Mouse (Mus musculus): Measurements from ENCODE around the gene Nkrf. TPM values are rescaled to one million over a fixed set of nuclear protein-coding genes. Genes with fewer than 3 reads are reported as not detected.

The Nkrf gene
- polyA plus RNA-seq (2016; fragmentation: Nextera tagmentation; extraction: Ambion mirVana): 8.7 and 9.7 TPM in 2 replicates

DNA sequence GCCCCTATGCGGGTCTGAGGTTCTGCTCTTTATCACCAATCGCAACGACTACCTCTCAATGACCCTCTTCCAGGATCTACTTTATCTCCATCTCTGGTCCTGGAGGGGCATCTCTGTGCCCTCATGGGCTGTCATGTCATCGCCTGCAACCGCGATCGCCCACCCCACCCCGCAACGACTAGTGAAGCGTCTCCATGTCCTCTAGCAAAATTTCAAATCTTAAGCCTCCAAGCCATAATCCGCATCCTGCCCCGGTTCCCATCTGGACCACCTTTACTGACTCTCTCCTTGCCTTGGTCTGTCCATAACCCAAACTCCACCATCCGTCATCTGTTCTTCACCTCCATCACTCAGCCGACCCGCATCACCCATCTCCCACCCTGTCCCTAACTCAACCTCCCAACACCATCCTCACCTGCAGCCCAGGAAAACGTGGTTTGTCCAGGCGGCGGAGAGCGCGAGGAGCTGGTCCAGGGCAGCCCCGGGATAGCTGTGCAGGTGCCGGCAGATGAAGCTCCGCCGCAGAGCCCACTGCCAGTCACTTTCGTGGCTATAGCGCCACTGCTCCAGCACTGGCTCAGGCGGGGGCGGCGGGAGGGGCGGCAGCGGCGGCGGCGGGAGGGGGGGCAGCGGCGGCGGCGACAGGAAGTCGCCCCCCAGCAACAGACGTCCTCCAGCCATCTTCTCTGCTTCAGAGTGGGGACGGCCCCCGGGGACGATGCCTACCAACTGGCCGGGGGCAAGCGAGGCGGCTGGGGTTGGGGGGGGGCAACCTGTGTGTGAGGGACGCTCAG lies at the start of gene Nkrf:
Nkrf (minus strand) TSS at position 579 of the 794 bp plus-strand sequence.
- 31% methylated on average over 35 of the region's 47 CpGs for WGBS
- peak; percentile 72 for ATAC-seq (ENCODE audit: low FRiP score, low read depth)
- H3K9ac ChIP-seq (replicated peaks): peak within 1 kb of the TSS; percentile 79
- H3K9me3 ChIP-seq: no peaks in the 10 kb centered on the region
- peak within 1 kb of the TSS; percentile 57 for H3K4me2 ChIP-seq (replicated peaks)
- peak within 1 kb of the TSS; percentile 59 for H3K4me3 ChIP-seq
- H3K36me3 ChIP-seq: no peaks in the 10 kb centered on the region
- H3K4me1 ChIP-seq: no peaks in the 10 kb centered on the region
- no peaks in the 10 kb centered on the region for H3K27me3 ChIP-seq
- peak within 1 kb of the TSS; percentile 82 for H3K27ac ChIP-seq (replicated peaks)

GRCm38 (mm10) chrX:36941106-36941505 lies 38.4 kb upstream of the Nkrf start:
- Histone ChIP-seq H3K27ac (replicated peaks) (no peak overlapping the region), H3K4me3 (no peak overlapping the region), H3K9ac (replicated peaks) (no peak overlapping the region), H3K27me3 (no peaks in the 10 kb centered on the region), H3K4me2 (replicated peaks) (no peak overlapping the region), H3K36me3 (peaks cover 17% of the 10 kb centered on the region), H3K9me3 (no peaks in the 10 kb centered on the region), H3K4me1 (no peaks in the 10 kb centered on the region)
- WGBS: 88% methylated on average over 3 of the region's 3 CpGs
- no peak for ATAC-seq (ENCODE audit: low FRiP score, low read depth)

- H3K27me3 ChIP-seq: no peaks in the 10 kb centered on the region
- no peak for ATAC-seq (ENCODE audit: low FRiP score, low read depth)
- no peak overlapping the region for H3K27ac ChIP-seq (replicated peaks)
- no peak overlapping the region for H3K4me3 ChIP-seq
- no peaks in the 10 kb centered on the region for H3K4me1 ChIP-seq
- 82% methylated on average over 4 of the region's 4 CpGs for WGBS
- H3K9me3 ChIP-seq: no peaks in the 10 kb centered on the region
- no peak overlapping the region for H3K4me2 ChIP-seq (replicated peaks)
- no peak overlapping the region for H3K9ac ChIP-seq (replicated peaks)
- H3K36me3 ChIP-seq: peaks cover 14% of the 10 kb centered on the region
Measured at GRCm38 (mm10) chrX:36939806-36940413, 37.2 kb upstream of the Nkrf start.

DNA sequence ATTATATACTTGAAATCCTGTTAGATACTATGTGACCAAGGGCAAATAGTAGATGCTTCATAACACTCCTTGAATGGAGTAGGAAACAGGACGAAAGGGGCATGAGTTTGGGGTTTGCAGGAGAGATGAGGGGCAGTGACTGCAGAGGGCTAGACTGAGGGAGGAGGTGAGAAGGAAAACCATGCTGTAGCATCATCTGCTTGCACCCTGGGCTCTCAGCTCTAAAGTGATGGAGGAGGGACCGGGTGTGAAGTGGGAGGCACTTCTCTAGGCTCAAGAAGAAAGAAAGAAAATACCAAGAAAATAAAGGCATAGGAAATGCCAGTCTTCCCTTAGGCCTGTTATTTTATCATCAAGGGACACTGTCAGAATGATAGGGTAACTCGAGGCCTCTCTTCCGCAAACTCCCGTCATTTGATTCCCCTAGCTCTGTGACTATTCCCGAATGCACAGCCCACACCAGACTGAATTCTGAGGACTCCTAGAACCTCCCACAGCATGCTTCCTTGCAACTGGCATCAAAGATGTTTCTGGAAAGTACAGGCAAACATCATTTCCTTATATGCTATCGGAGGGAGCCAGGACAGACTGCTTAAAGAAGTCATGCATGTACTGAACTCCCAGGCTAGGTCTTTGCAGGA lies 32.7 kb upstream of the Nkrf start:
- H3K36me3 ChIP-seq: no peaks in the 10 kb centered on the region
- H3K9me3 ChIP-seq: no peaks in the 10 kb centered on the region
- no peak overlapping the region for H3K4me3 ChIP-seq
- H3K27me3 ChIP-seq: no peaks in the 10 kb centered on the region
- H3K27ac ChIP-seq (replicated peaks): no peak overlapping the region
- no peak overlapping the region for H3K9ac ChIP-seq (replicated peaks)
- no peaks in the 10 kb centered on the region for H3K4me1 ChIP-seq
- 76% methylated on average over 7 of the region's 7 CpGs for WGBS
- no peak for ATAC-seq (ENCODE audit: low FRiP score, low read depth)
- H3K4me2 ChIP-seq (replicated peaks): no peak overlapping the region

DNA sequence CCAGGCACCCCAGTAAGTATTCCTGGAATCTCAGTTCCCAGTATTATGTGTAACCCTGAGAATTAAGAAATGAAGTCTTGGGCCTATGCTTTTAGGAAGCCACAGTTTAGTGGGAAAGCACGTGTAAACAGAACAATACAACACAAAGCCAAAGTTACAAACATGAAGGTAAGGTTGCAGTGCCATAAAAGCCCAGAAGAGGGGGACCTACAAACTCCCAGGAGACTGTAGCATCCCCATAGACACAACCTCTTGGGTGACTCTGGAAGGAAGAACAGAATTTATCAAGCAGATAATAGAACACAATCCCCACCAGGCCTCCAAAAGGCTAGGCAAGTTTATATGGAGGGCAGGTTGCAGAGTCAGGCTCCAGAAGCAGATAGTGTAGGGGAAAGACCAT lies 27.9 kb upstream of the Nkrf start:
- H3K4me1 ChIP-seq: no peaks in the 10 kb centered on the region
- no peak overlapping the region for H3K4me3 ChIP-seq
- no peak overlapping the region for H3K27ac ChIP-seq (replicated peaks)

GRCm38 (mm10) chrX:36929694-36930093 lies 27.0 kb upstream of the Nkrf start:
- 78% methylated on average over 4 of the region's 4 CpGs for WGBS
- ATAC-seq (ENCODE audit: low FRiP score, low read depth): no peak
- Histone ChIP-seq H3K36me3 (no peaks in the 10 kb centered on the region), H3K9ac (replicated peaks) (no peak overlapping the region), H3K27ac (replicated peaks) (no peak overlapping the region), H3K4me1 (no peaks in the 10 kb centered on the region), H3K9me3 (no peaks in the 10 kb centered on the region), H3K4me2 (replicated peaks) (no peak overlapping the region), H3K27me3 (no peaks in the 10 kb centered on the region), H3K4me3 (no peak overlapping the region)

More for the DNA sequence above, 27.9 kb upstream of the Nkrf start:
- Histone ChIP-seq H3K27me3 (no peaks in the 10 kb centered on the region), H3K4me2 (replicated peaks) (no peak overlapping the region), H3K9me3 (no peaks in the 10 kb centered on the region), H3K9ac (replicated peaks) (no peak overlapping the region), H3K36me3 (no peaks in the 10 kb centered on the region)
- no peak for ATAC-seq (ENCODE audit: low FRiP score, low read depth)
- 56% methylated on average over 1 of the region's 1 CpGs for WGBS

DNA sequence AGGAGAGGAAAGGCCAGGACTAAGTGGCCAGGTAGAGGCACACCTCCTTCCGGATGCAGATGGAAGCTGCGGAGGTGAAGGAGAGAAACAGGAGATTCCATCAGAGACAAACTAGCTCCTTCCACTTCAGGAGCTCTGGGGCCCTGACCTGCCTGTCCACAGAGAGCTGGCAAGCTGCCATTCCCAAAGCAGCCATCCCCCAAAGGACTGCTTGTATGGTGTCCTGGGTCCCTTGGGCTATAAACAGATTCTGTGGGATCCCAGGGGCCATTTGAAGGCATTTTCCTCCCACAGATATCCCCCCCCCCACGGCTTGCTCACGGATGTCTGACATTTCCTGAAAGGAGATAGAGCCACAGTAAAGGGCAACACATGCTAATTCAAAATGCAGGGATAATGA lies 26.1 kb upstream of the Nkrf start:
- ATAC-seq (ENCODE audit: low FRiP score, low read depth): no peak
- H3K4me2 ChIP-seq (replicated peaks): no peak overlapping the region
- no peak overlapping the region for H3K27ac ChIP-seq (replicated peaks)

GRCm38 (mm10) chrX:36921346-36921745 lies 18.6 kb upstream of the Nkrf start:
- 79% methylated on average over 4 of the region's 4 CpGs for WGBS

More for the DNA sequence above, 26.1 kb upstream of the Nkrf start:
- Histone ChIP-seq H3K27me3 (no peaks in the 10 kb centered on the region), H3K9me3 (no peaks in the 10 kb centered on the region), H3K4me3 (no peak overlapping the region), H3K9ac (replicated peaks) (no peak overlapping the region), H3K36me3 (no peaks in the 10 kb centered on the region), H3K4me1 (no peaks in the 10 kb centered on the region)
- 85% methylated on average over 4 of the region's 4 CpGs for WGBS

GRCm38 (mm10) chrX:36917749-36918148 lies 15.1 kb upstream of the Nkrf start:
- ATAC-seq (ENCODE audit: low FRiP score, low read depth): no peak
- Histone ChIP-seq H3K4me1 (no peaks in the 10 kb centered on the region), H3K4me3 (no peak overlapping the region), H3K27ac (replicated peaks) (no peak overlapping the region), H3K9ac (replicated peaks) (no peak overlapping the region), H3K27me3 (no peaks in the 10 kb centered on the region), H3K36me3 (no peaks in the 10 kb centered on the region), H3K4me2 (replicated peaks) (no peak overlapping the region), H3K9me3 (no peaks in the 10 kb centered on the region)
- WGBS: 90% methylated on average over 1 of the region's 1 CpGs

More at GRCm38 (mm10) chrX:36921346-36921745, 18.6 kb upstream of the Nkrf start:
- Histone ChIP-seq H3K27ac (replicated peaks) (no peak overlapping the region), H3K9me3 (no peaks in the 10 kb centered on the region), H3K9ac (replicated peaks) (no peak overlapping the region), H3K36me3 (no peaks in the 10 kb centered on the region), H3K4me2 (replicated peaks) (no peak overlapping the region), H3K4me3 (no peak overlapping the region), H3K4me1 (no peaks in the 10 kb centered on the region), H3K27me3 (no peaks in the 10 kb centered on the region)
- ATAC-seq (ENCODE audit: low FRiP score, low read depth): no peak

DNA sequence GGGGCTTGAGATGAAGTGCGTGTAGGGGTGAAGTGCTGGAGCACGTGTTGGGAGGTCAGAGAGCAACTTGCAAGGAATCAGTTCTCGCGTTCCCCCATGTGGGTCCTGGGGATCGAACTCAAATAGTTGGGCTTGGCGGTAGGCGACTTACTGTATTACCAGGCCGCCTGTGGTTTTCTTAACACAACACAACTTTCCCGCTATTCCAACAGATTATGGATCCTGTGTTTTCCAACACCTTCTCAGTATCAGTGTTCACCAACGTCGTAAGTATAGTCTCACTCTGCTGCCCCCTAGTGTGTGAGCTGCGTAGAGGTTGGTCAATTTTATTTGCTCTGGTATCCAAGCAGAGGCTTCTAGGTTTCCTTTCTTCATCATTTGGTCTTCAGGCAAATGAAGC lies 8.6 kb upstream of the Nkrf start:
- H3K4me2 ChIP-seq (replicated peaks): no peak overlapping the region
- ATAC-seq (ENCODE audit: low FRiP score, low read depth): no peak
- H3K36me3 ChIP-seq: no peaks in the 10 kb centered on the region
- no peak overlapping the region for H3K9ac ChIP-seq (replicated peaks)
- H3K9me3 ChIP-seq: no peaks in the 10 kb centered on the region
- no peaks in the 10 kb centered on the region for H3K4me1 ChIP-seq
- H3K4me3 ChIP-seq: no peak overlapping the region
- WGBS: 51% methylated on average over 12 of the region's 12 CpGs
- H3K27me3 ChIP-seq: no peaks in the 10 kb centered on the region
- no peak overlapping the region for H3K27ac ChIP-seq (replicated peaks)

- 46% methylated on average over 5 of the region's 5 CpGs for WGBS
- H3K9ac ChIP-seq (replicated peaks): no peak overlapping the region
- no peak for ATAC-seq (ENCODE audit: low FRiP score, low read depth)
- no peak overlapping the region for H3K4me2 ChIP-seq (replicated peaks)
- H3K4me3 ChIP-seq: no peak overlapping the region
- no peaks in the 10 kb centered on the region for H3K27me3 ChIP-seq
- no peaks in the 10 kb centered on the region for H3K4me1 ChIP-seq
- H3K27ac ChIP-seq (replicated peaks): no peak overlapping the region
- H3K36me3 ChIP-seq: no peaks in the 10 kb centered on the region
- H3K9me3 ChIP-seq: no peaks in the 10 kb centered on the region
Measured at GRCm38 (mm10) chrX:36906539-36906938, 3.8 kb upstream of the Nkrf start.

DNA sequence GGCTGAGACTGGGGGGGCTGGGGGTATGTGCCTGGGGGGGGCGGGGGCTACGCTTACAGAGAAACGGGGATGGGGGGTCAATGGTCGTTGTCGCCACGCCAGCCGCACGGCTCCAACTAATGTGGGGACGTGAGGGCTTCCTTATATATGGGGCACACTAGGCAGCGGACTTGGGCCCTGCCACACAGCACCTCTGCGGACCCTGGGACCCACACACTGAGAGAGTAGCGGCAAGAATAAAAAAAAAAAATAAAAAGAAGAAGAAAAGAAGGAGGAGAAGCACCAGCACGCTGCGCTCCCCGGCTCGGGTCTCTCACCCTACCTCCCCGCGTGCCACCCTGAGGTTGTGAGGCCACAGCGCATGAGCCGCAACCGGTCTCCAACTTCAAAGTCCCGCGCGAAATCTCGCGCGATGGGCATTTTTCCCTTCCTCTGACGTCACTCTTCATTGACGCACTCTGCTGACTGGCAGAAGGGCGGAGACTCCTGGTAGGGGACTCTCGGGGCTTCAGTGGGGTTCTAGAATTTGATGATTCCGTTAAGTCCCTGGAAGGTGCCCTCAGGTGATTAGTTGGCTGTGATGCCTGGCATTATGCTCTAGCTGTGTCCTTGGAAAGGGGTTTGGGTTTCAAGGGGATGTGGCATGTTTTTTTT lies 543 bp upstream of the Nkrf start:
- peak overlapping the region; percentile 79 for H3K9ac ChIP-seq (replicated peaks)

More for the DNA sequence above, 543 bp upstream of the Nkrf start:
- H3K4me3 ChIP-seq: peak overlapping the region; percentile 59
- WGBS: 24% methylated on average over 31 of the region's 32 CpGs
- H3K27me3 ChIP-seq: no peaks in the 10 kb centered on the region
- H3K4me2 ChIP-seq (replicated peaks): peak overlapping the region; percentile 57
- peak; percentile 92 for ATAC-seq (ENCODE audit: low FRiP score, low read depth)
- H3K9me3 ChIP-seq: no peaks in the 10 kb centered on the region
- no peaks in the 10 kb centered on the region for H3K36me3 ChIP-seq
- no peaks in the 10 kb centered on the region for H3K4me1 ChIP-seq
- H3K27ac ChIP-seq (replicated peaks): peak overlapping the region; percentile 82

Measured in midbrain, embryonic 12.5 days (tissue).